Mouse (Mus musculus) A20 (cell line): ENCODE measurements around the gene Tead4.

Source experiments
- DNase-seq: peaks from one replicate; pipeline ENCODE4 v3.0.0-alpha.2; 2011; ENCODE audit warnings: low read depth, low spot score

Gene Tead4

DNA sequence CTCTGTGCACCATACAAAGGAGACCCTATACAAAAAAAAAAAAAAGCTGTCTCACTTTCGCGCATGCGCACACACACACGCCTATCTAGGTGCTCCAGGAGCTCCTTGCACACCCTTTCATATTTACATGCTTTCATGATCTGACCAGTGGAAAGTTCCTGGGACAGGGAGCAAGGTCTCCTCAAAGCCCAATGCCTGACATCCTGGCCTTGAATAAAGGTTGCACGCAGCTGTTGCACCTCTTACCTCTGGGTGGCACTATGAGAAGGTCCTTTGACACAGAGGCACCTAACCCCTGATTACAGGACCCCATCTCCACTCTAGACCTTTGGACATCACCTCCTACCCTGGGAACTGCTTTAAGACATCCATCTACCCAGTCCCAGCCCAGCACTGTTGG is 121.4 kb downstream of the Tead4 start:
- no peak for DNase-seq

GRCm38 (mm10) chr6:128178681-128179080 is 121.9 kb downstream of the Tead4 start:
- DNase-seq = no peak
